ENCODE assay signal across 7 mouse cellular contexts in the genomic region with DNA sequence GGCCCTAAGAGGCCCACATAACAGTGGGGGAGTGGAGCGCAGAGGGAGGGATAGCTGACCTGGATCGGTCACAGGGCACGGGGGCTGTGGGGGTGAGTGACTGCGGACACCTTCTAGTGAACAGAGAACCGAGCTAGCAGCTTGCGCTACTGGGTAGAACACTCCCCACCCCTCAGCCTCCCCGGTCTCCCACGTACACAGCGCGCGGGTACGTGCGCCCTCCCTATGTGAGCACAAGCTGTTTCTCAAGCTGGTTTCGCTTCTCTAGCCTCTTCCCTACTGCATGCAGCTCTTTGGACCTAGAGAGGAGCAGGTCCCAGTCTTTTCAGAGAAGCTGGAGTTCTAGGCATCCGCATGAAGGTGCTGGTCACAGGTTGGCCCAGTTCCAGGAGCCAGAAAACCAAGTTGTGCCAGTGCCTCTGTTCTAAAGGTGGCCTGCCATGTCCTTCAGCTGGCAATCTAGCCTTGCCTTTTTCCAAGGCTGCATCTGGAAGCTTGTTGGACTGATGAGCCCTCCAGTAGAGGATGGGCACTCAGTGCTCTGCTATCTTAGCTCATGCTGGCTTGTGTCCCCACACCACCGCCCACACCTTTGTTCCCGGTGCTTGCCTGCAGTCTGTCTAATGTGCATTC. TPM values are rescaled to one million over a fixed set of nuclear protein-coding genes. Genes with fewer than 3 reads are reported as not detected.
DNase-seq lines count a peak whose midpoint lies in the region; ATAC-seq and TF ChIP-seq lines count a peak whose summit lies in the region.

No protein-coding gene starts in this region.

- peak overlapping the region; percentile 99 for H3K9ac ChIP-seq in embryonic facial prominence, embryonic 12.5 days
- peak overlapping the region; percentile 84 for H3K9ac ChIP-seq in limb, embryonic 11.5 days (ENCODE audit: low read length)
- H3K9ac ChIP-seq in midbrain, embryonic 12.5 days (replicated peaks) = peak overlapping the region; percentile 99

- ATAC-seq in embryonic facial prominence, embryonic 12.5 days (ENCODE audit: insufficient number of reproducible peaks, insufficient read depth, low FRiP score, low TSS enrichment) = peak; percentile 11; the same call in 1 of the 2 replicates
- ATAC-seq in limb, embryonic 11.5 days (ENCODE audit: insufficient number of reproducible peaks, low FRiP score, low TSS enrichment, low read depth) = peak; percentile 12; the same call in 1 of the 2 replicates
- ATAC-seq in midbrain, embryonic 12.5 days (ENCODE audit: low FRiP score, low read depth) = peak; percentile 44

- H3K4me3 ChIP-seq in embryonic facial prominence, embryonic 12.5 days = peak overlapping the region; percentile 98
- H3K4me3 ChIP-seq in limb, embryonic 11.5 days (ENCODE audit: low read depth, low read length) = peak overlapping the region; percentile 100
- H3K4me3 ChIP-seq in midbrain, embryonic 12.5 days = peak overlapping the region; percentile 99
- H3K4me3 ChIP-seq in spleen, adult 2 months (ENCODE audit: extremely low read depth, insufficient read depth, insufficient read length) = peak overlapping the region; percentile 94

- peak overlapping the region; percentile 78 for H3K4me2 ChIP-seq in embryonic facial prominence, embryonic 12.5 days (replicated peaks)
- H3K4me2 ChIP-seq in limb, embryonic 11.5 days (ENCODE audit: low read depth, severe bottlenecking) = peak overlapping the region; percentile 91
- H3K4me2 ChIP-seq in midbrain, embryonic 12.5 days (replicated peaks) = peak overlapping the region; percentile 78

- H3K4me1 ChIP-seq in embryonic facial prominence, embryonic 12.5 days = peaks cover 20% of the 10 kb centered on the region
- H3K4me1 ChIP-seq in limb, embryonic 11.5 days (ENCODE audit: control insufficient read depth, insufficient read depth, low read length) = peaks cover 12% of the 10 kb centered on the region; the same call in 1 of the 2 replicates
- peaks cover 25% of the 10 kb centered on the region for H3K4me1 ChIP-seq in midbrain, embryonic 12.5 days
- peaks cover 8% of the 10 kb centered on the region; the same call in 1 of the 2 replicates for H3K4me1 ChIP-seq in spleen, adult 2 months (ENCODE audit: control insufficient read depth, insufficient read depth, insufficient read length)

- DNase-seq in adrenal gland, postnatal 10 days = peak; percentile 84
- DNase-seq in heart, adult 9 months (ENCODE audit: low spot score in 2 of 2) = peak; percentile 74 to 77
- peak; percentile 63 to 72 for DNase-seq in kidney, adult 8-10 months
- DNase-seq in limb, embryonic 11.5 days (ENCODE audit: low spot score) = peak; percentile 71
- peak; percentile 65 to 76 for DNase-seq in spleen, adult 2 months (ENCODE audit: low read depth in 1 of 2, low spot score in 2 of 2)

- peak overlapping the region; percentile 97 for H3K27ac ChIP-seq in embryonic facial prominence, embryonic 12.5 days
- peak overlapping the region; percentile 89 for H3K27ac ChIP-seq in limb, embryonic 11.5 days (replicated peaks; ENCODE audit: low read depth, low read length)
- H3K27ac ChIP-seq in midbrain, embryonic 12.5 days (replicated peaks) = peak overlapping the region; percentile 95
- H3K27ac ChIP-seq in spleen, adult 2 months (ENCODE audit: insufficient read depth, low read length) = peak overlapping the region; percentile 99

- 4% methylated on average over 17 of the region's 17 CpGs for WGBS in embryonic facial prominence, embryonic 12.5 days
- WGBS in limb, embryonic 11.5 days = 4% methylated on average over 17 of the region's 17 CpGs
- WGBS in midbrain, embryonic 12.5 days = 5% methylated on average over 17 of the region's 17 CpGs
- WGBS in spleen, adult 2 months = 3% methylated on average over 17 of the region's 17 CpGs

- TF ChIP-seq POLR2A in spleen, adult 2 months (IDR thresholded peaks at IDR 0.05; ENCODE audit: low read depth, low read length) = peak; percentile 46

- H3K36me3 ChIP-seq in embryonic facial prominence, embryonic 12.5 days = peaks cover 26% of the 10 kb centered on the region
- peaks cover 26% of the 10 kb centered on the region for H3K36me3 ChIP-seq in limb, embryonic 11.5 days (ENCODE audit: control insufficient read depth, insufficient read depth, low read length)
- H3K36me3 ChIP-seq in midbrain, embryonic 12.5 days = peaks cover 25% of the 10 kb centered on the region
- H3K36me3 ChIP-seq in spleen, adult 2 months (ENCODE audit: control insufficient read depth, insufficient read depth, low read length) = peaks cover 21% of the 10 kb centered on the region

- TF ChIP-seq CTCF in spleen, adult 2 months (IDR thresholded peaks at IDR 0.05; ENCODE audit: extremely low read depth, insufficient read depth, insufficient read length, insufficient replicate concordance) = peak; percentile 1; the same call in 1 of the 2 replicates

- H3K27me3 ChIP-seq in embryonic facial prominence, embryonic 12.5 days = no peaks in the 10 kb centered on the region
- H3K27me3 ChIP-seq in limb, embryonic 11.5 days (ENCODE audit: control insufficient read depth, insufficient read depth, low read length) = no peaks in the 10 kb centered on the region
- no peaks in the 10 kb centered on the region for H3K27me3 ChIP-seq in midbrain, embryonic 12.5 days
- H3K27me3 ChIP-seq in spleen, adult 2 months (ENCODE audit: control insufficient read depth, insufficient read depth, low read length) = no peaks in the 10 kb centered on the region

- H3K9me3 ChIP-seq in embryonic facial prominence, embryonic 12.5 days = no peaks in the 10 kb centered on the region
- no peaks in the 10 kb centered on the region for H3K9me3 ChIP-seq in limb, embryonic 11.5 days (ENCODE audit: control insufficient read depth, low read length)
- H3K9me3 ChIP-seq in midbrain, embryonic 12.5 days = no peaks in the 10 kb centered on the region

RNA-seq across cellular contexts. Expression of gene Hsp90ab1, which starts 1.2 kb away (rescaled TPM):
- total RNA-seq in adrenal gland, postnatal 10 days (2021) = 1,000 to 10,000 TPM; 1,111 to 1,198 TPM
- polyA plus RNA-seq in embryonic facial prominence, embryonic 12.5 days (2016; fragmentation: Nextera tagmentation; extraction: Ambion mirVana) = 1,470 and 1,480 TPM in 2 replicates
- polyA plus RNA-seq in limb, embryonic 11.5 days (2014; fragmentation: Nextera tagmentation; extraction: Ambion mirVana) = 1,903 and 1,914 TPM in 2 replicates
- polyA plus RNA-seq in midbrain, embryonic 12.5 days (2016; fragmentation: Nextera tagmentation; extraction: Ambion mirVana) = 1,424 and 1,459 TPM in 2 replicates
- 194 and 202 TPM in 2 replicates for polyA plus RNA-seq in spleen, adult 2 months (2012; rRNA removed)

RNA-seq across cellular contexts. Expression of gene Slc35b2, which starts 10.6 kb away (rescaled TPM):
- total RNA-seq in adrenal gland, postnatal 10 days (2021) = 10 to 100 TPM; 65.9 TPM
- polyA plus RNA-seq in embryonic facial prominence, embryonic 12.5 days (2016; fragmentation: Nextera tagmentation; extraction: Ambion mirVana) = 108 and 109 TPM in 2 replicates
- 90.5 and 92.0 TPM in 2 replicates for polyA plus RNA-seq in limb, embryonic 11.5 days (2014; fragmentation: Nextera tagmentation; extraction: Ambion mirVana)
- polyA plus RNA-seq in midbrain, embryonic 12.5 days (2016; fragmentation: Nextera tagmentation; extraction: Ambion mirVana) = 96.6 and 102 TPM in 2 replicates
- 70.9 and 71.3 TPM in 2 replicates for polyA plus RNA-seq in spleen, adult 2 months (2012; rRNA removed)

RNA-seq across cellular contexts. Expression of gene Nfkbie, which starts 18.7 kb away (rescaled TPM):
- total RNA-seq in adrenal gland, postnatal 10 days (2021) = 1 to 10 TPM; 4.4 to 6.2 TPM
- polyA plus RNA-seq in embryonic facial prominence, embryonic 12.5 days (2016; fragmentation: Nextera tagmentation; extraction: Ambion mirVana) = 6.7 and 8.3 TPM in 2 replicates
- 5.6 and 6.2 TPM in 2 replicates for polyA plus RNA-seq in limb, embryonic 11.5 days (2014; fragmentation: Nextera tagmentation; extraction: Ambion mirVana)
- polyA plus RNA-seq in midbrain, embryonic 12.5 days (2016; fragmentation: Nextera tagmentation; extraction: Ambion mirVana) = 6.8 and 7.9 TPM in 2 replicates
- 50.4 and 65.9 TPM in 2 replicates for polyA plus RNA-seq in spleen, adult 2 months (2012; rRNA removed)

RNA-seq across cellular contexts. Expression of gene Tmem151b, which starts 24.8 kb away (rescaled TPM):
- total RNA-seq in adrenal gland, postnatal 10 days (2021) = 1 to 10 TPM; 1.2 to 3.1 TPM
- 9.2 and 11.1 TPM in 2 replicates for polyA plus RNA-seq in embryonic facial prominence, embryonic 12.5 days (2016; fragmentation: Nextera tagmentation; extraction: Ambion mirVana)
- 5.2 and 5.7 TPM in 2 replicates for polyA plus RNA-seq in limb, embryonic 11.5 days (2014; fragmentation: Nextera tagmentation; extraction: Ambion mirVana)
- polyA plus RNA-seq in midbrain, embryonic 12.5 days (2016; fragmentation: Nextera tagmentation; extraction: Ambion mirVana) = 12.6 and 13.5 TPM in 2 replicates
- polyA plus RNA-seq in spleen, adult 2 months (2012; rRNA removed) = 2.3 and 2.8 TPM in 2 replicates

RNA-seq across cellular contexts. Expression of gene Slc29a1, which starts 25.2 kb away (rescaled TPM):
- 100 to 1,000 TPM; 130 to 145 TPM for total RNA-seq in adrenal gland, postnatal 10 days (2021)
- polyA plus RNA-seq in embryonic facial prominence, embryonic 12.5 days (2016; fragmentation: Nextera tagmentation; extraction: Ambion mirVana) = 59.1 and 60.5 TPM in 2 replicates
- polyA plus RNA-seq in limb, embryonic 11.5 days (2014; fragmentation: Nextera tagmentation; extraction: Ambion mirVana) = 38.9 and 41.4 TPM in 2 replicates
- 40.1 and 40.2 TPM in 2 replicates for polyA plus RNA-seq in midbrain, embryonic 12.5 days (2016; fragmentation: Nextera tagmentation; extraction: Ambion mirVana)
- 108 and 122 TPM in 2 replicates for polyA plus RNA-seq in spleen, adult 2 months (2012; rRNA removed)

Comparison
In these comparisons a context has a peak if more than half of its experiments do, and no peak if none do; other contexts are left out.
1. Peak in every context shown above with its lines: DNase-seq, ATAC-seq, H3K4me3 ChIP-seq and H3K27ac ChIP-seq.